ENCODE assay signal across 15 mouse cellular contexts in the genomic region with DNA sequence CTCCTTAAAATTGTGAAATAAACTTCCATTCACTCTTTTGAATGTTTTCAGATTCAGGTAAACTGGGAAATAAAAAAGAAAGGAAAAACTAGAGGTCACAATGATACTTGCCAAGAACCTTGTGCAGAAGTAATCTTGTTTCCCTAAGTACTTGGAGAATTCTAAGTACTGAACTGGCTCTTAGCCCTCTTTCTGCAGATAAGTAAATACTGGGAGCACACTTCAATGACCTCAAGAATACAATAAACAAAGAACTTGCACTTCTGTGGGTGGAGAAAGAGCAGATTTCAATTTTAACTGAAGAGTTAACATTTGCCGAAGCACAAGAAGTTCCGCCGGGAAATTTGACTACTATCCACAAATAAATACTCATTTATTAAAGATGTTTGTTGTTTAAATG.
"Had no signal": no experiment of that assay in that cellular context is flagged by ENCODE, and none has a peak within 500 bp of the region (broad histone marks: within the 10 kb centered on the region; RNA-seq: fewer than 3 reads in every experiment).

No protein-coding gene starts in this region.

- H3K27ac ChIP-seq: intestine, embryonic 15.5 days; kidney, embryonic 15.5 days; limb, embryonic 13.5 days; liver, embryonic 13.5 days; midbrain, embryonic 10.5 days; neural tube, embryonic 15.5 days had no signal

- H3K9ac ChIP-seq: intestine, embryonic 15.5 days; kidney, embryonic 15.5 days; limb, embryonic 13.5 days; liver, embryonic 13.5 days; neural tube, embryonic 15.5 days had no signal

- H3K9me3 ChIP-seq: intestine, embryonic 15.5 days; kidney, embryonic 15.5 days; limb, embryonic 13.5 days; liver, embryonic 13.5 days; neural tube, embryonic 15.5 days had no signal

- H3K27me3 ChIP-seq: intestine, embryonic 15.5 days; kidney, embryonic 15.5 days; limb, embryonic 13.5 days; liver, embryonic 13.5 days; neural tube, embryonic 15.5 days had no signal

- H3K4me3 ChIP-seq: intestine, embryonic 15.5 days; kidney, embryonic 15.5 days; limb, embryonic 13.5 days; liver, embryonic 13.5 days; midbrain, embryonic 10.5 days; myocyte; neural tube, embryonic 15.5 days had no signal

- DNase-seq: kidney, adult 2 months; kidney, postnatal 14 days; left cerebral cortex, postnatal 4 days; liver, embryonic 13.5 days; midbrain, embryonic 14.5 days; right cerebral cortex, adult 18-20 months; right cerebral cortex, postnatal 25 days; thymus, adult 18-20 months; thymus, postnatal 14 days had no signal

- H3K36me3 ChIP-seq: intestine, embryonic 15.5 days; kidney, embryonic 15.5 days; limb, embryonic 13.5 days; liver, embryonic 13.5 days; midbrain, embryonic 10.5 days; neural tube, embryonic 15.5 days had no signal

- H3K4me2 ChIP-seq: intestine, embryonic 15.5 days; kidney, embryonic 15.5 days; limb, embryonic 13.5 days; liver, embryonic 13.5 days; neural tube, embryonic 15.5 days had no signal

- ATAC-seq: intestine, embryonic 15.5 days had no signal

- H3K4me1 ChIP-seq: intestine, embryonic 15.5 days; kidney, embryonic 15.5 days; limb, embryonic 13.5 days; midbrain, embryonic 10.5 days; neural tube, embryonic 15.5 days had no signal
